Mouse (Mus musculus) splenic B cell, adult 2 months (primary cell): ENCODE measurements around the gene Gm21209.
"Not testable (repeated sequence)": the region's sequence is repeated elsewhere in the genome, so short reads cannot be mapped to it uniquely, and the experiment has no call there.

Source experiments
- DNase-seq: peaks from one replicate; pipeline ENCODE4 v3.0.0-alpha.2; 2011; ENCODE audit warnings: low read depth, low spot score
- H3K27me3 ChIP-seq: 2 replicates; pipeline ENCODE4 v1.6.1; 2012; ENCODE audit warnings: mild to moderate bottlenecking, low read length, moderate library complexity, mixed read lengths; ENCODE audit not compliant: control insufficient read depth, poor library complexity, insufficient read depth, severe bottlenecking
- H3K36me3 ChIP-seq: 2 replicates; pipeline ENCODE4 v1.6.1; 2012; ENCODE audit warnings: mild to moderate bottlenecking, low read length, moderate library complexity, mixed read lengths; ENCODE audit not compliant: control insufficient read depth, poor library complexity, insufficient read depth, severe bottlenecking

The Gm21209 gene

GRCm38 (mm10) chrY:49570856-49571255 is at the start of gene Gm21209:
Gm21209 (plus strand) TSS chrY:49571156.
- not testable (repeated sequence) for DNase-seq, H3K27me3 ChIP-seq, H3K36me3 ChIP-seq
